Mouse (Mus musculus) embryo, embryonic 10.5 days (tissue): ENCODE measurements around the gene Spin4.

Experiments used
- DNase-seq: peaks from one replicate; pipeline ENCODE4 v3.0.0-alpha.2; 2015; ENCODE audit warnings: low spot score

Spin4 gene

DNA sequence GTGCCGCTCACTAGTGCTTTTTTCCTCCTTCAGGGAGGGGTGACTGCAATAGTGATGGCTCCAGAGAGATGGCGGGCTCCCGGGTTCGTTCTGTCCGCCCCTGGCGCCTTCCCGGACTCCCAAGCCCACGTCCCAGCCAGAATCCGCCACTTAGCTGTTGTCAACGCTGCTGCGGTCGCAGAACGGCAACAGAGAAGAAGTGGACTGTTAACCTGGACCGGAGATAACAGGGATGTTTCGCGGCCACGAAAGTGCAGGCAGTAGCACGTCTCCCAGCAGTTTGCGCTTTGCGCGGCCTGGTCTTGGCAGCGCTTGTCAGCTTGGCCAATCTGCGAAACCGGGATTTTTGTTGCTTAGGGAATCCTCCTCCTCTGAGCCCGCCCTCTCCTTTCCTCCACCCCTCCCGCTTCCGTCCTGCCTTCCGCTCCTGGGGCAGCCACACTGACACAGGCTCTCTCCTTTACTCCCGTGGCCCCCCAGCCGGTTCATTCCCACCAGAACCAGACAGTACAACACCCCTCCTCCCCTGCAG lies at the start of gene Spin4:
TSS of gene Spin4 (minus strand) at position 322 of the 532 bp plus-strand sequence.
- peak; percentile 86 for DNase-seq

DNA sequence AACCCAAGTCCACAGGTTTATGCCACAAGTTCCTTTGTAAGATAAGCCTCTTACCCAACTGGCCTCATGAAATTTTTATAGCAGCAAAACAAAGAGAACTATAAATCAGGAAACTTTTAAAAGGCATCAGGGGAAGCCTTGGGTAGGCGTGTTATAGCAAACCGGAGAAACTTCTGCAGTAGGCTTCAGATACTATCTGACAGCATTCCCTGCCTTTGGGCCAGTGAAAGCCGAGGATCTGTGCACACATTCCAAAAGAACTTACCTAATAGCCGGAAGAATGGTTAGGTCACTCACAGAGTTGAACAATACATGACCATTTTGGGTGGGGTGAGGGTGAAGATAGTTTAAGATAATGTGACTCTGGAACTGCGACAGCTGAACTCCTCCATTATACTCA lies 1.4 kb upstream of the Spin4 start:
- DNase-seq = no peak

DNA sequence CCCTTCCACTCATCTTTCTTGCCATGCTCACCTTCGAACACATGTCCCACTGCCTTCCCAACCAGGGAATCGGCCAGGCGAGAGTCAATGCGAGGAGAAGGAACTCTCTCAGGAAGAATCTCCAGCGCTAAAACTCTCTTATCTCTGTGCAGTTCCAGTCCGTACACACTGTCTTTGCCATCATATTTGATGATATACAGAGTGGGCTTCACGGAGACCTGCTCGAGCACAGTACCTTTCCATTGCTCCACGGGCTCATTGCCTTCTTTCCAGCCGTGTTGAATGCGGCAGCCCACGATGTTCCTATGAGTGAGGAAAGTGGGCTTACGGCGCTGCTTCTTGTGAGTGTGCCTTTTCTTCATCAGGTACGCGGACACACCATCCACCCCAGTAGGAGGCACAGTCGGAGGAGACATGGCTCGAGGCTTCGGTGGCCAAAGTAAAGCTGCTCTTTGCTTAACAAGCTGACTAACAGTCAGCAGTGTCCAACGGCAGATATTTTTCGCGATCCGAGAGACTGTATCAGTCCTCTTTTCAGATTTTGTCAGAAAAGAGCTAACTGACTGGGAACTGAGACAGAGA lies 612 bp downstream of the Spin4 start:
- DNase-seq = no peak

DNA sequence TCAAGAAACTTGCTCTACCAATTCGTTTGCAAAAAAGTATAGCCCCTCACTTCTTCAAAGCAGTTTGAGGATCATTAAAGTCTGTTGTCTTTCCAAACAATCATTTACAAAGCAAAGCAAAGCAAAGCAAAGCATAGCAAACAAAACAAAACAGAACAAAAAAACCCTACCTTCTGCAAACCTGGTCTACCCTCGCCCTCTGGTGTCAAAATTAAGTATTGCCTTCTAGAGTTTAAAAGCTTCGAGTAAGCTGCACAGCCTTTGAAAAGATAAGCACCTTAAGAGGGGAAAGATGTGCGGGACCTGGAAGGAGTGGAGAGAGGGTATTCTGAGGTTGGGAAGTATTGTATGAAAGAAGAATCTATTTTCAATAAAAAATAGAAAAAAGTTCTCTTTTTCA lies 14.4 kb downstream of the Spin4 start:
- peak; percentile 78 for DNase-seq

DNA sequence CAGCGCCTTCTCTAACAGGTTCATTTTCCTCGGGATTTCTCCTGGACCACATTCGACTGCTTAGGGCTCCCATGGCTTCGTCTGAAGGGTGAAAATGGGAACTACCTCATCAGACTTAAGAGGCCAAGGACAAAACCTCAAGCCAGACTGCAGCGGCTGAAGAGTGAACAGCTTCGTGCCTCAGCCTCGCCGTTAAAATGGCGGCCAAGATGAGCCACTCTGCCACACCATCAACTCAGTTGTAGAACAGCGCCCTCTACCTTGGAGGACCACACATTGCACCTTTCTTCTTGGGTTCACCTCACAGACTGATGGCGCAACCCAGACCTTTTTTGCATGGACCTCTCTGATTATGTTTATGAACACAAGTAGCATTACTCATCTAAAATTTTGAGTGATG lies 27.6 kb downstream of the Spin4 start:
- no peak for DNase-seq

DNA sequence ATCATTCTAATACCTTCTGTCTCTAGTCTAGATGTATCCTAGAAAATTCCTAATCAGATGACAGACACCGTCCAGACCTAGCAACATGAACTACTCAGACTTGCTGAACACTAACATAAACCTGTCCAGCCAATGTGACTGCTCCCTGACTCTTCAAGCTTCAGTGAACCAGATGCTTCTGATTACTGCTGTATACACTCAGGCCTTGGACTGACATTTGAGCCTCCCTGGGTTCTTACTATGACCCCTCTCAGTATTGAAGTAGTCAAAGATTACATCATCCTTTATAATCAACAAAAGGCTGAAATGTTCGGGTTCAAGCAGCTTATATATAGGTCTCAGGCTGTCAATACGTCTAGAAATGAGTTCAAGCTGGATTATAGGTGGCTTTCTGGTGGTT lies 32.4 kb downstream of the Spin4 start:
- peak; percentile 56 for DNase-seq

DNA sequence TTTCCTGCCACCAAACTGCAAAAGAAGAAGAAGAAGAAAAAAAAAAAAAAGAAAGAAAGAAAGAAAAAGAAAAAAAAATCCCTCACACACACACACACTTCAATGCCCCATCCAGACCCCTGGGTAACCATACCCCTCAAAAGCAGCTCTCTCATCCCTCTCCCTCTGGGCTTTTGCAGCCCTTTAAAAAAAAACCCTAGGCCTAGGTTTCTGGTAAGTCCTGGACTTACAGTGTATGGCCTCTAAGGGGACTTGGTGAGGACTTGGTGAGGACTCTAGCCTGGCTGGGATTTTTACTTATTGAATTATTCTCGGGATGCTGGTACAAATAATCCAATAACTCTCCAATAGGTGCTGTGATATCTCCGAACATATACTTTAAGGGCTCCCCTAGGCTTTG lies 35.6 kb downstream of the Spin4 start:
- DNase-seq = peak; percentile 27

DNA sequence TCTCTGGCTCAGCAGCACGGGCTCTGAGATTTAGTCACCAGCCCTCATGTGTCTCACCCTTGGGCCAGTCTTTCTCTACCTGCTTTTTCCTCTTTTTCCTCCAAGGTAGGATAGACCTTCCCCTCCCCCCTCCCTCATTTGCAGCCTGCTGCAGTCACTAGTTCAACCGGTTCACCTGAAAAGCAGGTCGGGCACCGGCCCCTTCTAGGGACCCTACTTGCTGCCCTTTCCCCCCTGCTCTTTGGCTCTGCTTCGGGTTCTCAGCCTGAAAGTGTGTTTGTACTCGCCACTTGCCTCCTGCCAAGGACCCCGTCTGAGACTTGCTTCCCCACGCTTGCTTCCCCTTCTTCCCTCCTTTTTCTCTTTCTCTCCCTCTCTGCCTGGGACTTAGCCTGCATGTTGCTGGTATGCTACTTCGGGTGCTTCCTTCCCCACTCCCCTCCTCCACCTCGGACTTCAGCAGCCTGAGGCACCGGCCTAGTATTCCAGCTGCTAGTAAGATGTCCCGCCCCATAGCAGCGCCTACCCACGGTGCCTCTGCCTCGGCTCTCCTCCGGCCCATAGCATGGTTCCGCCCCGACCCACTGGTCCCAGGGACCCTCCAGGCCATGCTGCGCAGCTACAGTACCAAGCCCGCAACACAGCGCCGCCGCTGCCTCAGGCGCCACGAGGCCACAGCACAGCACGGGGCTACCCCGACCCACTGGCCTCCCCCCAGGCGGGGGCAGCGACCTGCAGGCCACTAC lies 36.2 kb downstream of the Spin4 start:
- peak; percentile 40 for DNase-seq
